Mouse (Mus musculus) monocyte, adult 5-6 weeks (primary cell): Measurements from ENCODE around the gene Dhx8. TPM values are rescaled to one million over a fixed set of nuclear protein-coding genes. Genes with fewer than 3 reads are reported as not detected.

Source experiments
- total RNA-seq: library from RNA; stranded (forward); fragments of 200-1000, 200-491, 200-594 nt; gene quantifications from 3 replicates; pipeline ENCODE4 v1.2.3, GENCODE M21; 2017

Dhx8 gene
- total RNA-seq, 1 experiment from 2014 or later, result 45.9 TPM

Other genes starting within 250 kb of the Dhx8 start
- 2.9 to 8.0 TPM (median 5.2 TPM) in 3 replicates for gene Brca1, start 181.0 kb upstream of the Dhx8 start, total RNA-seq
- gene Nbr1, start 180.8 kb upstream of the Dhx8 start, total RNA-seq, result 67.9 to 104 TPM (median 83.1 TPM) in 3 replicates
- gene Tmem106a, start 150.7 kb upstream of the Dhx8 start, total RNA-seq, result 10.7 to 18.1 TPM (median 15.4 TPM) in 3 replicates
- gene Gm11634, start 133.7 kb upstream of the Dhx8 start, total RNA-seq, result not detected in 3 replicates
- 9.4 to 22.4 TPM (median 18.2 TPM) in 3 replicates for gene Rdm1, start 105.7 kb upstream of the Dhx8 start, total RNA-seq
- gene Arl4d, start 67.4 kb upstream of the Dhx8 start, total RNA-seq, result 19.6 to 120 TPM (median 27.2 TPM) in 3 replicates
- not detected in 3 replicates for gene Etv4, start 52.5 kb downstream of the Dhx8 start, total RNA-seq
- gene Meox1, start 161.5 kb downstream of the Dhx8 start, total RNA-seq, result not detected in 3 replicates
- gene Sost, start 234.1 kb downstream of the Dhx8 start, total RNA-seq, result not detected in 3 replicates